Mouse (Mus musculus): ENCODE measurements around the gene Lin7c.

Gene Lin7c

DNA sequence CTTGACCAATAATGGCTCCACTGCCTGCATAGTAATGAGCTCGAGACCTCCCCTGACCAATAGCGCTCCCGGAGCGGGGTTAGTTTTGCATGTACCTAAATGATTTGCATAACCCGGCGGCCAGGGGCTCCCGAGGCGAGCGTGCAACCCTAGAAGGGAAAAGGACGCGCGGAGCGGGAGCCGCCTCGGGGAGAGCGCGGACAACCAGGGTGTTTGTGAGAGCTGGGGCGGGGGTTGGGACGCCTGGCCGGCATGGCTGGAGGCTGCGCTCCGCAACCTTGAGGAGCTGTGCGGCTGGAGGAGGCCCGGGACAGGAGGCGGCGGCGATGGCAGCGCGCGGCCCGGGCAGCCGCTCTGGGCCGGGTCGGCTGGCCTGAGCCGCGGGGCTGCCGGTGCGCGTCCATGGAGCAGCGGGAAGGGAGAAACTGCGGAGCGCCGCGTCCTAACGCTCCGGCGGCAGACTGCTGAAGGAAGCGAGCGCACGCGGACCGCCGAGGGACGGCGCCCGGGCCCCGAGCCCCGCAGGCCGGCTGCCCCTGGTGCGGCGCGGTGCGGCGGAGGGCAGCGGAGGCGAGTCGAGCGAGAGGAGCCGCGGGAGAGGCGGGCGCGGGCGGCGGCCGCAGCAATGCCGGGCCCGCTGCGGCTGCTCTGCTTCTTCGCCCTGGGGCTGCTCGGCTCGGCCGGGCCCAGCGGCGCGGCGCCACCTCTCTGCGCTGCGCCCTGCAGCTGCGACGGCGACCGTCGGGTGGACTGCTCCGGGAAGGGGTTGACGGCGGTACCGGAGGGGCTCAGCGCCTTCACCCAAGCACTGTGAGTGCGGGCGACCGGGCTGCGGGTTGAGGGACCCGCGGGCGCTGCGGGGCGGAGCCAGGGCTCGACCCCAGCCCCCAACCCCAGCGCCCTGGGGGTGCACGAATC, 27.1 kb downstream of the Lin7c start, which contains the start of gene Lgr4:
Gene Lgr4 (plus strand): TSS at position 152 of the 918 bp plus-strand sequence.
- peak; percentile 91 for DNase-seq (ENCODE audit: low spot score)

DNA sequence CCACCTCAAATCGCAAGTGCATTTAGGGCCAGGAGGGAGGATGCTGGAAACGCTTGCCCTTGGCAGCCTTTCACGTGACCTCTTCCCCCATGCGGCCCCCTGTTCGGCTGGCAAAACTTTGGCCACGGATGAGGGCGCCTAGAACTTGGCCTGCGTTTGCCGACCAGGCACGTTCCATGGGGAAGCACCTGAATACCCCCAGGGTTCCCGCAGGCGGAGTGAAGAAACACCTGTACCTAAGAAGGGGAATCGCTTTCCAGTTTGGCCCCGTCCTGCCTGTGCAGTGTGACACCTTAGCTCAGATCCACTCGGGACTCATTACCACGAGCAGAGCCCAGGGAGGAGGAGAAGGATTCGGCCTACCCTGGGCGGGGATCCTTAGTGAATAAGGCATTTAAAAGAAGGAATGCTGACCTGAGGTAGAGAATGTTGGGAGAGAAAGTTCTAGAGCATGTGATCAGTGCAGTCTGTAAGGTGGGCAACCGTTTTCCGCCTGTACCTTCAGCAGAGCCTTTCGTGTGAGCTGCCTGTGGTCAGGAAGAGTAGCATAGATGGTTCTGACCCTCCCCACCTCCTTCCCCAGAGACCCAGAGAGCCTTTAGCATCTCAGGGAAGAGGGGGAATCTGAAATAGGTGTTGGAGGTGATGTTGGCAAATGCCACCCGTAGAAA, 28.1 kb downstream of the Lin7c start:
- no peak for DNase-seq (ENCODE audit: low spot score)

- DNase-seq (ENCODE audit: low spot score), result no peak
These were observed 29.8 kb downstream of the Lin7c start for GRCm38 (mm10) chr2:109920471-109920870.

DNA sequence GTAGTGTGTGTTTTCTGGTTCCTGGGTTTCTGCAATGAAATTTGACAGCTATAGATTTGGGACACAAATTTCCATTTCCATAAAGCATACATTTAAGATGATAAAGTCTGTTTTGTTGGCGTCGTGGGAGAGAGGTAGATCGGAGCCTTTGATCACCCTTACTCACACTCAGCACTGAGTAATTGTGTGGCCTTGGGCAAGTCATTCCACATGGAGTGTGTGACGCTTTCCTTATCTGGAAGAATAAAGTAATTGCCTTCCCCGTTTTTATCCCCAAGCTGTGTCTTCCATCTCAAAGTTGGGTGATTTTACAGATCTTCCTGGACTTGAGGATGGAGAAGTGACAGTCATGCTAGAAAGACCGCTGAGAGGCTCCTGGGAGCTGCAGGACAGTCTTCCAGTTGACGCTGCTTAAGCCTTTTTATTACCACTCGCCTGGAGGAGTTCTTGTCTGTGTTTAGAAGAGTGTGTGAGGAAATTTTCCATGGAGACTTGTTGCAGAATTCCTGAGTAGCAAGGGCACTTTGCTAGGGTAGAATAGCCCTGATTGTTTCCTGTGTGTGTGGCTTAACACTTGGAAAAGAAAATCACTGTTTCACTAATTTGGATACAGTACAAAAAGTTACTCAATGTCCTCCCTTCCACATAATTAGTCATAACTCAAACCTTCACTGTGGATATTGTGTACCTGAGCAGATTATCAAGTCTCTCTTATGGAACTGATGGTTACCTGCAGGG, 30.8 kb downstream of the Lin7c start:
- DNase-seq (ENCODE audit: low spot score), result no peak

GRCm38 (mm10) chr2:109922306-109922705, 31.7 kb downstream of the Lin7c start:
- no peak for DNase-seq (ENCODE audit: low spot score)

DNA sequence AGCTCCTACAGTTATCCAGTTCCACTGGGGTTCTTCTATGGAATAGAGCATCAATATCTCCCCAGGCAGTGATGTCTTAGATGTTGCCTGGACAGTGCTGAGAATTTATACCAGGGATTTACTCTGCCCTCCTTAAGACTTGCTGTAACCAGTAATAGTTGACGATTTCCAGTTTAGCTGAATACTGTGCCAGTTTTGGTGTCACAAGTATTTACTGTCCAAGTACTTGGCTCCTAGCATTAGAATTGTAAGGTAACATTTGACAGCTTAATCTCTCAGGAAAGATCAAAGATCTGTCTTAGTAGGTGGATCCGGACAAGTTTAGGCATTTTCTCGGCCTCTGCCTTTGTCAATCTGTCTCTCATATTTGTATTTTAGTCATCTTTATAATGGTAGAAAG, 32.4 kb downstream of the Lin7c start:
- DNase-seq (ENCODE audit: low spot score), result no peak

DNA sequence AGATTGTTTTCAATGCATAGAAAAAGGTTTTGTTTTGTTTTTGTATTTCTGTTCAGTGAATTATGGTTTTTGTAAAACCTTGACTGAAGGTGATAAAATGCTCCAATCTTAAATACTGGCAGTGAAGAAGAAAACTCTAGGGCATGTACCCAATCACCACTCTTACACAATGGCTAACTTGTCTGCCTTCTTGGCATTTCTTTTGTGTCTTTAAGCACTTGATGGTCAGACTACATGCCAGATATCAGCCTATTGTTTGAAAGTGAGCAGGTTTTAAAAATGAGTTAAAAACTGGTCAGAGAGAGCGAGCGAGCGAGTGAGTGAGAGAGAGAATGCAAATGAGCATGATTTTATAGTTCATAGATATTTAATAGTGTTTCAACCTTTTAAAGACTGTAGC, 33.3 kb downstream of the Lin7c start:
- no peak for DNase-seq (ENCODE audit: low spot score)

DNA sequence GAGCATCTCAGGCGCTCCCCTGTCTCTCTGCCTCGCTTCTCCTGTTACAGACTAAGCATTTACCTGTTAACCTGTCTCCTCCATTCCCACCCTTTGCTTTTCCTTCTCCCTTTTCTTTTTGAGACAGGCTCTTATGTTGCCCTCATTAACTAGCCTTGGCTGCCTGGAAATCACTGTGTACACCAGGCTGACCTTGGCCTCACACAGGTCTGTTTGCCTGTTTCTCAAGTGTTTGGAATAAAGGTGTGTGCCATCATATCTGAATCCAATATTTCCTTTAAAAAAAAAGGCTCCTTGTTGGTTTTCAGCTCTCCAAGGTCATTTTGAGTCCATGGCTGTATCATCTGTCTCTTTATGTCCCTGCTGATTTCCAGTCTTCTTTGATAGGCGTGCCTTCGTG, 36.3 kb downstream of the Lin7c start:
- no peak for DNase-seq (ENCODE audit: low spot score)

- DNase-seq (ENCODE audit: low spot score), result no peak
These were observed 36.8 kb downstream of the Lin7c start for GRCm38 (mm10) chr2:109927446-109927845.

- DNase-seq (ENCODE audit: low spot score), result no peak
These were observed 37.2 kb downstream of the Lin7c start for GRCm38 (mm10) chr2:109927876-109928275.

- DNase-seq (ENCODE audit: low spot score), result no peak
These were observed 38.1 kb downstream of the Lin7c start for GRCm38 (mm10) chr2:109928791-109929190.

GRCm38 (mm10) chr2:109929256-109929655, 38.6 kb downstream of the Lin7c start:
- no peak for DNase-seq (ENCODE audit: low spot score)

GRCm38 (mm10) chr2:109930366-109930765, 39.7 kb downstream of the Lin7c start:
- no peak for DNase-seq (ENCODE audit: low spot score)

DNA sequence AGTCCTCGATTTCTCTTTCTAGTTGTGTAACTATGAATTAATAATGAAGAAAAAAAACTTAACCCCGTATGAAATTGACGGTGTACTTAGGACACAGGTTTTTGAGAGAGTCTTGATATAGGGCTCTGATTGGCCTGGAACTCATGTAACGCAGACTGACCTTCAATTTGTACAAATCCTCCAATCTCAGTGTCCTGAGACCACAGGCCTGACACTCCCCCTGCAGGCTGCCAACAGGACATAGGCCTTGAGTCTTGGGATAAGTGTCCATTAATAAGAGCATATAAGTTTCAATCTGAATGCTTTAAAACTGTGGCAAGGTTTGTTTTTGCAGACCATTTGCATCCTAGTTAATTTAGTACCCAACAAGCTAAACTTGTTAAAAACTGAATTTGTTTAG, 40.1 kb downstream of the Lin7c start:
- DNase-seq (ENCODE audit: low spot score), result no peak

DNA sequence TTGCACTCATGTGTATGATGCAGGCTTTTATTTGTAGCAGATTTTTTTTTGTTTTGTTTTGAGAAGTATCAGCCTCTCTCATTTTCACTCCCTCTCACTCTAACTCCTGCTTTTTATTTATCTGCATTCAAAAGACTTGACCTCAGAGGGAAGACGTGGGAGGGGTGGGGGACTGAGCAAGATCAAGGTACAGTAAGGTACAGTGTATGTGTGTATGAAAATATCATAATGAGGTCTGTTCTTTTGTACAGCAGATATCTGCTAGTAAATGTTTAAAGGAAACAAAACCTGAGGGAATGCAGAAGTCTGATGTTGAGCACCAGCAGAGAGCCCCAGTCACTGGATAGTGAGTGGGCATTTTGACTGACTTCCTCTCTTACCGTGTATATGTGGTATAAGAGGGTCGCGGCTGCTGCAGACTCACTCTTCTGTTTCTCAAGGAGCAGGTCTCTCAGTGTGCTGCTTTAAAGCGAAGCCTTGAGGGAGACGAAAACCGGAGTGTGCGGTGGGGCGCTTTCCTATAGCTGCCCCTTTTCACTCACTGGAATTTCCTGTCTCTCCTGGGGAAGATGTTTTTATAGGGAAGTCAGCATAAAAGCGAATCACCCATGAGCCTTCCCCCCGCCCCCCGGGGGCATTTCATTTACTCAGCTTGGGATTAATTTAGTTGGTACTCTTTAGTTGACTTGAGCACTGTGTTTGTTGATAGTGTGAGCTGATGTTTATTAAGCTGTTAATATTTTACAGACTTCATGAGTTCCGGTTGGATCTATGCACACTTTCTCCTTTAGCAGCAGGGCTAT, 41.5 kb downstream of the Lin7c start:
- DNase-seq (ENCODE audit: low spot score), result no peak

DNA sequence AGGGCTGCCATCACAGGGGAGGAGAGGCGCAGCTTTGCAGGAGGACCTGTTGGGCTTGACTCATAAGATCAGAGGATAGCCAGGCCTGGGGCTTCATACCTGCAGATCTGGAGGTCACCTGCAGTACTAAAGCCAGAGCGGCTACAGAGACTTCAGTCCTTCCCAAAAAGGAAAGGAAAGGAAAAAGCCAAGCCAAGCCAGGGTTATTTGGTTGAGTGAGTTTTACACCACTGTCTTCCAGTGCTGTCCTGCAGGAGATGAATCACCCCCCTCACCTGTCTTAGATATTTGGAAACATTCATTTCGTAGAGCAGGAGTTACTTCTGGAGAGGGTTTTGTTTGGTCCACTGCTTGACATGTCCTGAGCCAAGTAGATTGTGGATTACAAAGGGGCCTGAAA, 42.5 kb downstream of the Lin7c start:
- no peak for DNase-seq (ENCODE audit: low spot score)

GRCm38 (mm10) chr2:109934086-109934485, 43.4 kb downstream of the Lin7c start:
- no peak for DNase-seq (ENCODE audit: low spot score)

GRCm38 (mm10) chr2:109935194-109935593, 44.5 kb downstream of the Lin7c start:
- no peak for DNase-seq (ENCODE audit: low spot score)

GRCm38 (mm10) chr2:109935754-109936409, 45.2 kb downstream of the Lin7c start:
- DNase-seq (ENCODE audit: low spot score), result no peak

DNA sequence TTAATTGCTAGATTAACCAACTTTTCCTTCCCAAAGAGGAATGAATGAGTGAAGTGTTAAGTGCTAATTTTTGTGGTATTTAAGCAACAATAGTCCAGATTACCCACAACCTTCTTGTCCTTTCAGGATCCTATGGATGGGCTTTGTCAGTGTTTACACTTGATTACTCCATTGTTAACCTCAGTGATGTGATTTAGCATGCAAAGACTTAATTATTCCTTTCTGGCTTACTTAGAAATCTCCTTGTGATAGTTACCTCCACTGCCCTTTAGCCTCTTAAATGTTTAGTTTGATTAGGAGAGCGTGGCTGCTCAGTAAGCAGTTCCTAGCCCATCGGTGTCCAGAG, 45.7 kb downstream of the Lin7c start:
- DNase-seq (ENCODE audit: low spot score), result no peak

- no peak for DNase-seq (ENCODE audit: low spot score)
These were observed 51.4 kb downstream of the Lin7c start for GRCm38 (mm10) chr2:109941973-109942444.

All from layer of hippocampus, adult 9-10 months (tissue).